Mouse (Mus musculus): ENCODE measurements at regions not wholly inside any gene's neighbourhood (a gene's known extent, or its start where the extent isn't known, plus 50 kb on each side); places are given as distances from the start of the nearest gene placed in this dataset.

DNA sequence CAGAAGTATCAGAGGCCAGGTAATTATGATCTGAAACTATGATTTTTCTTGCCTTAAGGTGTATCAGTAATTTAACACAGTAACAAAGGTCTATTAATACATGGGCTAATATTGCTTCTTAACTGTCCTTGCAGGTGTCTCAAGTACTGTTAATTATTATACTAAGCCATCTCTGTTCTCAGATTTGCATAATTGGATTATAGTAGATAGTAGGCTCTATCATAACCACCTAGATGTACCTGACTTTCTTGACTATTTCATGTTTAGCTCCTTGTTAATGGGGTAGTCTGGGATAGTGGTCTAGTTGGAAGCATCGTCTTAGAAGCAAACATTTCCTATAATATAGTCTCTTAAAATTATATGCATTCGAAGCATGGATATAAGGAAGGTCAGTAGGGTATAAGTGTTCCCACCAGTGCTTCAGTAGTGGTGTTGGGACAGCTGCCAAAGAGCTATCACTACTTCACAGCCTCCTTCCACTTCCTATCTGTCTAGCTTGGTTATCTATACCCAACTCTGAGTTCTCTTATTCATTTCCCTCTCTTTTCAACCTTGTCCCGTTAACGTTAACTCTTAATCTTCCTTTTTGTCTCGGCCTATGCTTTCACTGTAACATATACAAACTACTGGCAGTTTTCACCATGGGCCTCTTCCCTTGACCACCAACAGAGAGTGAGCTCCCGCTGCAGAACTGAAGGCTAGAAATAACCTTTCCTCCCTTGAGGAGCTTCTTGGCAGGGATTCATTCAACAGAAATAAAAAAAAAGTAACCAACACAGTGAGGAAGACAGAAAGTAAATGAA is 630.9 kb upstream of the Lcorl start:
- no peak for DNase-seq (ENCODE audit: low spot score in 2 of 2)

DNA sequence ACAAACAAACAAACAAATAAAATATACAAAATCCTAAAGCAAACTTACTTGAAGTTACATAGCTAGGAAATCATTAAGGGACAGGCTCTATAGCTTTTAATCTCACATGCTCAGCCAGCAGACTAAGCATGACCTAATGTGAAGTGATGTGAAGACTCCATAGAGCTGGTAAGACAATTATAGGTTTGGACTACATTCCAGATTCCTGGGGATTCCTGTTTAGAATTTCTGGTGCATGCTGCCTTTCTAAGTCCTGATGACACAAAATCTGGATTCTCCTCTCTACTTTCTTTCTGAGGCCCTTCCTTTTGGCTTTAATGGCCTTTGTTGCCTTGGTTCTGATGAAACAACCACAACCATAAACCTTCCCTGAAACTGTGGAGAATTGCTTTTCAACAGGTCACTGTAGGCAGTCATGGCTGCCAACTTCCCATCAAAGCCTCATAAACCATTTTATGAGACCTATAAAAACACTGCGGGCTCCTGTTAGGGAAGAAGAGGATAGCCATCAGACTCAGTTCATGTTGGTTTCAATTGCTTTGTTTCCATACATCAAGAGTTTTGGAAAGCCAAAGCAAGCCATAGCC is 629.4 kb upstream of the Lcorl start:
- no peak for DNase-seq (ENCODE audit: low spot score in 2 of 2)

DNA sequence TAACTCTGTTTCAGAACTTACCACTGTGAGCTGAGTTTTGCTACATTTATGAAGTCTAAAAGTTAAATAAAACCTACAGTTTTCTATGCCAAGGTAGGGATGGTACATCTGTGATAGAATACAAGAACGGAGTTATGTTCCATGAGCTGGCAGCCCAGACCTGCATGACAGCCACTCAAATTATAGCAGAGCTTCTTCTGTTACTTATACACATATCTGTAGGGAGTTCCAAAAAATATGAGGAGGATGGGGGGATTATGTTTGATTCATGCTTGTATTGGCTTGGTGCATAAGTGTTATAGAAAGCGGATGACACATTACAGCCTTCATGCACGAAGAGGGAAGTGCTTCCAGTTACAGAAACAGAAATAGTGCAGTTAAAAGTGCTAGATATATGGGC is 598.9 kb upstream of the Lcorl start:
- no peak for DNase-seq (ENCODE audit: low spot score in 2 of 2)

DNA sequence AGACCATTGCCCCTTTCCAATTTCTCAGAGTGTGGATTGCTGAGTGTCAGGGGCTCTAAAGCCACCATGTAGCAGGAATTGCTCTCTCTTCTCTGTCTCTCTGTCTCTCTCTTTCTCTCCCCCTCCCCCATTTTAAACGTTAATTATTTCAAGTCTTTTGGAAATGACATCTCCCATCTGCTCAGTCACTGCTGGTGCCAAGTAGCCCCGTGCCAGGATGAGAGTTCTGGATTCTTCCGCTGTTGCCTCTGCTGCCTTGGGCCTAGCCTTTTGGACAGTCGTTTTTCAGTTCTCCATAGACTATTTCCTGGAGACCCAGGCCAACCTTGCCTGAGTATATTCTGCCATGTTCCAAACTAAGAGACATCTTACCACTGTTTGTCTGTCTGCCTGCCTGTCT is 590.9 kb upstream of the Lcorl start:
- DNase-seq (ENCODE audit: low spot score in 2 of 2) = no peak

GRCm38 (mm10) chr5:46445844-46446243 is 588.4 kb upstream of the Lcorl start:
- DNase-seq (ENCODE audit: low spot score in 2 of 2) = no peak

DNA sequence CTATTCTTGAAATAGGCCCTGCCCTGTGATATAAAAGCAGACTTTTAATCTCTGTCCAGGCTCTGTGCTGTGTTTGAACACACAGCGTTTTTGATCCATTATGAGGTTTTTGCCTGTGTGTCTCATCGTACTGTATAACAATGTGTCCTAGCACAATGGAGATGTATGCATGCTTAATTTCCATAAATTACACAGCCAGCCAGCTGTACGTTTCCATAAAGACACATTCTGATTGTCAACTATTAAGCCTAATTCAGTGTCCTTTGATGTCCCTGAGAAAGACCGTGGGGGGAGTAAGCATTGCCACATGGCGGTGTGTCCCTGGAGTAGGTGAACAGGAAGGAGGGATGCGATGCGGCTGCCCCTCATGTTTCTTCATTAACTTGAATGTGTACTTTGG is 587.7 kb upstream of the Lcorl start:
- DNase-seq (ENCODE audit: low spot score in 2 of 2) = no peak

- DNase-seq (ENCODE audit: low spot score in 2 of 2) = no peak
These were observed 586.5 kb upstream of the Lcorl start for GRCm38 (mm10) chr5:46443805-46444340.

- no peak for DNase-seq (ENCODE audit: low spot score in 2 of 2)
These were observed 585.3 kb upstream of the Lcorl start for GRCm38 (mm10) chr5:46442600-46443248.

- DNase-seq (ENCODE audit: low spot score in 2 of 2) = no peak
These were observed 584.3 kb upstream of the Lcorl start for GRCm38 (mm10) chr5:46441716-46442115.

DNA sequence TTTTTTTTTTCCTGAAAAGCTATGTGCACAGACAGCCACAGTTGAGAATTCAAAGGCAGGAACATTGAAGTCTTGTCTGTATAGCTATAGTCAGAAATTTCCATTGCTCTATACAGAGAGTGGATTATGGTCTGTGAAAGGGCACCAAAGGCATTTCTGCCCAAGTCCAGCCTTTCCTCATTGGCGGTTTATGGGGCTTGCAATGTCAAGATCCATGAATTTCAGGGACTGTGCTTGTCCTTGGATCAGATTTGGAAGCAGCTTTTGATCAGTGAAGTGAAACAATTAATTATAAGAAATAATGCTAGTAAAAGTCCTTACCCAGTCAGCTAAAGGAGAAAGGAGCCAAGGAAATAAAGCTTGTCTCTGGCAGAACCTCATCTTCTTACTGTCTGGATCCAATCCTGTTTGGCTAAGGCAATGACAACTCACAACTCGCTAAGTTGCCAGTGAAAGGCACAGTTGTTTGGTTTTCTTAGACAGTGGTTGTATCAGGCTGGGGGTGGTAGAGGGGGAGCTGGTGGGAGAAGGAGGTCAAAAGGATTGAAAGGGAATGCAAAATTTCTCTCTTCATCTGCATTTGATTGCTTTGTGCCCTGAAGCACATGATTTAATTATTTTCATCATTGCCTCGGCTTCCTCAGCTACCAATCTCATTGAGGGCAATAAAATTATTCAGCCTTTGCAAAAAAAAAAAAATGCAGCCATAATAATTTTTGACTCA is 574.4 kb upstream of the Lcorl start:
- DNase-seq (ENCODE audit: low spot score in 2 of 2) = no peak

- no peak for DNase-seq (ENCODE audit: low spot score in 2 of 2)
These were observed 565.3 kb upstream of the Lcorl start for GRCm38 (mm10) chr5:46422738-46423137.

- DNase-seq (ENCODE audit: low spot score in 2 of 2) = no peak
These were observed 549.6 kb upstream of the Lcorl start for GRCm38 (mm10) chr5:46406969-46407368.

DNA sequence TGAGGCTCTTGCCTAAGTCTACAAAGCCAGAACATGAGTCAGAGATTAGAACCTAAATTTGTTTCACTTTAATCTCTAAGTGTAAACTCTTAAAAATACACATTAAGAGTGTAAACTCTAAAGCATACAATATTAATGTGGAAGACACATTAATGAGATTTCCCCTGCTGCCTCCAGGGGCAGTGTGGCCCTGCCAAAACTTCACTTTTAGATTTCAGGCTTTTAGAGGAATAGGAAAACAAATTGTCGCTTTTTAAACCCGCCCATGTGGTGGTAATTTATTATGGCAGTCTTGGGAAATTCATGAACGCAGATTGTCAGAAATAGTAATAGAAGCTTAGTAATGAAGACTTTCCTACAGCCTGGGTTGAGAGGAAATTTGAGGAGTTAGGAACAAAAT is 549.0 kb upstream of the Lcorl start:
- DNase-seq (ENCODE audit: low spot score in 2 of 2) = no peak

- DNase-seq (ENCODE audit: low spot score in 2 of 2) = no peak
These were observed 529.2 kb upstream of the Lcorl start for GRCm38 (mm10) chr5:46386591-46386990.

DNA sequence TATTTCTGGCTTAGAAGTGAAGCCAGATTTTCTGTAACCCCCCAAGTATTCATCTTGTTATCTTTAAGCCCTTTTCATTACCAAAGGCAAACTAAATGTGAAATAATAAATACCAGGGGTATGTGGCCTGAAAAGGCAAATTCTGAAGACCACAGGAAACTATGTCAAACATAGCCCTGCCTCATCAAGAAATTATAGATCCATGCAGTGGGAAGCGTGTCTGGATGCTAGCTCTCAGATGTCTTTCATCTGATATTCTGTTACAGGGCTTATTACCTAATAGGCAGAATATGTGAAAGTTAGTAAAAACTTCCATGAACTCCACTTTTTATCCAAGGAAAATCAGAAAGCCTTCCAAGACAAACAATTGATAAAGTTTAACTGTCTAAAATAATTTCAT is 509.9 kb upstream of the Lcorl start:
- DNase-seq (ENCODE audit: low spot score in 2 of 2) = no peak

DNA sequence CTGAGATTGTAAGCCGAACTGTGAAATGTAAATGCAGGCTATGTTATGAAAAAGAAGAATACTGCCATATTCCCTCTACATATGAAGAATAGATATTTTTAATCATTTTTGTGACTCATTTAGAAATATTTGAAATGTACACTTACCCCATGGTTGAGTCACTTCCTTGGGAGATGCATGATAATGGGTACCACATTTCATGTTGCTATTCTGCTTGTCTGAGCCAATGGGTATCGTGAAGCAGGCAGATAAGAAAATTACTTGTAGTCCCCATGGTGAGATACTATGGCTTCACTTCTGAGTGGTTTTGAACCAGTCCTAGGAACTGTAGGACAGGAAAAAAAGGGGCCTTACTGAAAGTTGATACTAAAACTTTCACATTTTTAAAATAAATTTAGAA is 506.2 kb upstream of the Lcorl start:
- DNase-seq (ENCODE audit: low spot score in 2 of 2) = no peak

DNA sequence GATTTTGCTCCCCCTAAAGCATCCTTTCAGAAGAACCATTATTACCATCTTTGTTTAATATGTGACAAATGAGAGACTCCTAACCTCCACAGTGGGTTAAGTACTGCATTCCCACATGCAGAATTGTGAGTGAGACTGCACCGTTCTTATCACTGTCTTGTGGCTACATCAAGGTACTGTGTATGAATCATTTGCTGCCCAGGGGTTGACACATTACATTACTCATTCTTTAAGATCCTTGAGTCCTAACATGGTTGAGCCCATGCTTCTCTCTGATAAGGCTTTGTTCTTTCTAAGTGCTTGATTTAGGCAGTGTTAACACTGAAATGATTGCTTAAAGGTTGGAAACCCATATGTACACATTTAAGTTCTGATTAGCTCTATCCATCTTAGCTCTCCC is 504.2 kb upstream of the Lcorl start:
- no peak for DNase-seq (ENCODE audit: low spot score in 2 of 2)

DNA sequence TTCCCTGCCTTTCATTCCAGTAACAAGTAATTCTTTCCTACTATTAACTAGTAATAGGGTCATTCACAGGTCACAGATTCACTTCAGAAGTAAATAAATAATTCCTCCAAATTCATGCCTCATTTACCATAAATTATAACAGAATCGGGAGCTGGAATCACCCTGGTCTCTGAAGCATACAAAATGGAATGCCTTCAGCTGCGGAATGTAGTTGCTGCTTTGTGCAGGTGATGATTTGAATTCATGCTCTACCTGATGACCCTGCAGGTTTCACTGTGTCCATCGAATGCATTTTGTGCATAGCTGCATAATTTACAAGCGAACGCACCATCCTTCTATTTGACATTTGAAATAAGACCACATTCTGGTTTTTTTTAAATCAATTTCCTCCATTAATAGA is 491.0 kb upstream of the Lcorl start:
- DNase-seq (ENCODE audit: low spot score in 2 of 2) = no peak

DNA sequence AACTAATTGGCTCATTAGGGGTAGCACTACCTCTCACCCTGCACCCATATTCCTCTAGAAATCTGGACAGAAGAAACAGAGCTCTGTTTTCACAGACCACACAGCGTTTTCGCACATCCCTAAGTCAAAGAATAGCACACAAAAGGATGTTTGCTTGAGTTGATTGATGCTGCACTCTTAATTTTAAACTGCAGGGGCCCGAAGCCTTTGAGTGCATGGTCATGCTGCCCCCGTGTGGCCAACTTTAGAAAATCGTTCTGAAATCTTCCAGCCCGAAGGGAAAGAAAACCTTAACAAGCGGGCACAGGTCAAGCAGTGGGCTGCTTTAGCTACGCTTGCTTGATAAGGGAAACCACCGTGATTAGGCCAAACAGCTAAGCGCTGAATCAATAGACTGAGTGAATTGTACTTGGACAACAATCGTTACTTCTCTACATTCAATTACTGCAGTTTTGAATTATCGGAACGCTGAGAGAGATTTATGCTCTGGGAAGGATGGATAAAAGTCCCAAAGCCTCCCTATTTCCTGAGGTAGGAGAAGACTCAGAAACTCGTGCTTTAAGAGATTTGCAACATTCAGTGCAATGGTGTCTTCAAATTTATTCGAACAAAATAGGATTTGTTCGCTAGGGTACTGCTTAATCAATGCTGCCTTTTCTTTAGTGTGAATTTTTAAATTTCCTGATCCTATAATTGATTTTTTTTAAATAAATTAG is 490.1 kb upstream of the Lcorl start:
- DNase-seq (ENCODE audit: low spot score in 2 of 2) = peak; percentile 47 to 77

- no peak for DNase-seq (ENCODE audit: low spot score in 2 of 2)
These were observed 481.0 kb upstream of the Lcorl start for GRCm38 (mm10) chr5:46338461-46338860.

DNA sequence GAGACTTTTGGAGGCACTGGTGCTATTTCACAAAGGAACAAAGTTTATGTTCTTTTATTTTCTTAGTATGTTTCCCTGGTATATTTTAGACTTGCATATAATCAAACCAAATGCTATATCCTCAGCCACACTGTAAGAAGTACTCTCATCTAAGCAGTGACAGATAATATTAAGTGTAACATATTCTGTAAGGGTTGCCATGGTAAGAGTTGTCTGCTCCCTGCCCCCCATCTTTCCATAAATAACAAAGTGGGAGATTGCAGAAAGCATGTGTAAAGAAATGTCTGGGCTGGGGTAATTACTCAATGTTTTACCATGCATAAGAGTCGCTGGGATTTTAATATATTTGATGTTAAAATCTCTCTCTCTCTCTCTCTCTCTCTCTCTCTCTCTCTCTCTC is 473.5 kb upstream of the Lcorl start:
- DNase-seq (ENCODE audit: low spot score in 2 of 2) = no peak
